Mouse (Mus musculus): Measurements from ENCODE around the gene Utp15. TPM values are rescaled to one million over a fixed set of nuclear protein-coding genes. Genes with fewer than 3 reads are reported as not detected.

The Utp15 gene
- polyA plus RNA-seq, 1 experiment from 2014 or later = 39.6 TPM

- no peak overlapping the region for H3K4me3 ChIP-seq (ENCODE audit: low read depth, low read length)
- H3K9me3 ChIP-seq (ENCODE audit: control insufficient read depth, low read length) = no peaks in the 10 kb centered on the region
- DNase-seq (ENCODE audit: low spot score) (no peak), ATAC-seq (replicated peaks; ENCODE audit: low FRiP score, low TSS enrichment, low read depth) (no peak)
- H3K27me3 ChIP-seq (replicated peaks; ENCODE audit: control insufficient read depth, insufficient read depth, low read length) = no peaks in the 10 kb centered on the region
- 92% methylated on average over 9 of the region's 9 CpGs for WGBS
- no peak overlapping the region for H3K9ac ChIP-seq (ENCODE audit: low read length)
- no peak overlapping the region for H3K27ac ChIP-seq (ENCODE audit: low read depth)
- H3K4me2 ChIP-seq (ENCODE audit: low read length) = no peak overlapping the region
- H3K36me3 ChIP-seq (ENCODE audit: control insufficient read depth, insufficient read depth, low read length) = peaks cover 61% of the 10 kb centered on the region
- H3K4me1 ChIP-seq (replicated peaks; ENCODE audit: control insufficient read depth, insufficient read depth, low read length) = no peaks in the 10 kb centered on the region
Observed at GRCm38 (mm10) chr13:98274023-98274422, 11.2 kb upstream of the Utp15 start.

- peak overlapping the region; percentile 89 for H3K4me3 ChIP-seq (ENCODE audit: low read depth, low read length)
- no peak for DNase-seq (ENCODE audit: low spot score)
- ATAC-seq (replicated peaks; ENCODE audit: low FRiP score, low TSS enrichment, low read depth) = no peak
- no peaks in the 10 kb centered on the region for H3K9me3 ChIP-seq (ENCODE audit: control insufficient read depth, low read length)
- peak overlapping the region; percentile 82 for H3K4me2 ChIP-seq (ENCODE audit: low read length)
- H3K27me3 ChIP-seq (replicated peaks; ENCODE audit: control insufficient read depth, insufficient read depth, low read length) = no peaks in the 10 kb centered on the region
- 33% methylated on average over 5 of the region's 5 CpGs for WGBS
- H3K27ac ChIP-seq (ENCODE audit: low read depth) = no peak overlapping the region
- H3K9ac ChIP-seq (ENCODE audit: low read length) = peak overlapping the region; percentile 75
- peaks cover 25% of the 10 kb centered on the region for H3K36me3 ChIP-seq (ENCODE audit: control insufficient read depth, insufficient read depth, low read length)
- peaks cover 17% of the 10 kb centered on the region for H3K4me1 ChIP-seq (replicated peaks; ENCODE audit: control insufficient read depth, insufficient read depth, low read length)
Observed at GRCm38 (mm10) chr13:98264111-98264510, 1.3 kb upstream of the Utp15 start.

DNA sequence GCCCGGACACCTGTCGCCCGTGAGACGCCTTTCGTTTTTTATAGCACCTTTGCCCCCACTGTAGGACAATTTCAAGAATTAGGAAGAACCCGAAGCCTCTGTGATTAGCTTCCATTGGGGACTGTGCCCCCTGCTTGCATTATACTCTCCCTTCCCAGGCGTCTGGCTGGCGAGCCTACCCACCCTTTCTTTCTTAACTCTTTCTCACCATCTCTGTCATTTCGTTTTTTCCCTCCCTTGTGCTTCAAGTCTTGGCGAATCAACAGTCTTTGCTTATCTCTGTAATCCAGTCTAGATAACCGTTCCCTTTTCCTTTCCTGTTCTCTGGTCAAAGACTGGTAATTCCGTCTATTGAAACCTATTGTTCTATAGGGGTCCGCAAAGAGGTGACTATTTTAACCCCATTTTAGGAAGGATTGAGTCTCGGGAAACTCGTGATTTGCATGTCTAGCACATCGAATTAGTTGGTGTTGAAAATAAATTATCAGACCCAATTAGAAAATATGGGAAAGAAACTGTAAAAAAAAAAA is 682 bp upstream of the Utp15 start:
- Histone ChIP-seq H3K27me3 (replicated peaks; ENCODE audit: control insufficient read depth, insufficient read depth, low read length) (no peaks in the 10 kb centered on the region), H3K4me3 (ENCODE audit: low read depth, low read length) (peak overlapping the region; percentile 89), H3K27ac (ENCODE audit: low read depth) (peak overlapping the region; percentile 91), H3K4me2 (ENCODE audit: low read length) (peak overlapping the region; percentile 82), H3K36me3 (ENCODE audit: control insufficient read depth, insufficient read depth, low read length) (peaks cover 31% of the 10 kb centered on the region), H3K9ac (ENCODE audit: low read length) (peak overlapping the region; percentile 75), H3K4me1 (replicated peaks; ENCODE audit: control insufficient read depth, insufficient read depth, low read length) (peaks cover 17% of the 10 kb centered on the region), H3K9me3 (ENCODE audit: control insufficient read depth, low read length) (no peaks in the 10 kb centered on the region)
- ATAC-seq (replicated peaks; ENCODE audit: low FRiP score, low TSS enrichment, low read depth) (no peak), DNase-seq (ENCODE audit: low spot score) (no peak)
- WGBS = 1% methylated on average over 16 of the region's 16 CpGs

DNA sequence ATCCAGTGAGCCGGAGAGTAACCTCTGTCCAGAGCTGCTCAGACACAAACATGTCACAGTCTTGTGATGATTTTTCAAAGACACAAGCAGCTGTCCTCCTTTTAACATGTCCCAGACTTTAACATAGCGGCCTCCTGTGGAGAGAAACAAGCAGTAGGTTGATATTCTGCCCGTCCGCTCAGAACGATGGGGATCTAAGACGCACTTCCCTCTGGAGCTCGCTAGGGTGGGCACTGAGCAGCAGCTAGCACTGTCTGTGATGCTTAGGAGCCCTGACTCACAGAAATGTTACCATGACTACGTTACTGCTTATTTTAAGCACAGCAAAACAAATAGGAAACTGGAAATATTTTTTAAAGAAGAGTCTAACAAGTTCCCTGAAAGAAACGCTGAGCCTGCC is 7.9 kb downstream of the Utp15 start:
- Histone ChIP-seq H3K4me3 (ENCODE audit: low read depth, low read length) (no peak overlapping the region), H3K36me3 (ENCODE audit: control insufficient read depth, insufficient read depth, low read length) (peaks cover 97% of the 10 kb centered on the region), H3K27ac (ENCODE audit: low read depth) (no peak overlapping the region), H3K9ac (ENCODE audit: low read length) (no peak overlapping the region), H3K9me3 (ENCODE audit: control insufficient read depth, low read length) (no peaks in the 10 kb centered on the region), H3K4me2 (ENCODE audit: low read length) (no peak overlapping the region), H3K27me3 (replicated peaks; ENCODE audit: control insufficient read depth, insufficient read depth, low read length) (no peaks in the 10 kb centered on the region), H3K4me1 (replicated peaks; ENCODE audit: control insufficient read depth, insufficient read depth, low read length) (no peaks in the 10 kb centered on the region)
- 73% methylated on average over 9 of the region's 9 CpGs for WGBS
- ATAC-seq (replicated peaks; ENCODE audit: low FRiP score, low TSS enrichment, low read depth) (no peak), DNase-seq (ENCODE audit: low spot score) (no peak)

GRCm38 (mm10) chr13:98249594-98249993 is 13.2 kb downstream of the Utp15 start:
- H3K4me2 ChIP-seq (ENCODE audit: low read length) = no peak overlapping the region
- no peaks in the 10 kb centered on the region for H3K27me3 ChIP-seq (replicated peaks; ENCODE audit: control insufficient read depth, insufficient read depth, low read length)
- H3K9me3 ChIP-seq (ENCODE audit: control insufficient read depth, low read length) = no peaks in the 10 kb centered on the region
- 91% methylated on average over 10 of the region's 10 CpGs for WGBS
- peaks cover 80% of the 10 kb centered on the region for H3K36me3 ChIP-seq (ENCODE audit: control insufficient read depth, insufficient read depth, low read length)
- H3K4me1 ChIP-seq (replicated peaks; ENCODE audit: control insufficient read depth, insufficient read depth, low read length) = no peaks in the 10 kb centered on the region
- H3K9ac ChIP-seq (ENCODE audit: low read length) = no peak overlapping the region
- no peak overlapping the region for H3K4me3 ChIP-seq (ENCODE audit: low read depth, low read length)
- DNase-seq (ENCODE audit: low spot score) = no peak
- H3K27ac ChIP-seq (ENCODE audit: low read depth) = no peak overlapping the region
- no peak for ATAC-seq (replicated peaks; ENCODE audit: low FRiP score, low TSS enrichment, low read depth)

- no peak overlapping the region for H3K4me3 ChIP-seq (ENCODE audit: low read depth, low read length)
- ATAC-seq (replicated peaks; ENCODE audit: low FRiP score, low TSS enrichment, low read depth) = no peak
- 70% methylated on average over 7 of the region's 7 CpGs for WGBS
Observed at GRCm38 (mm10) chr13:98245386-98245785, 17.5 kb downstream of the Utp15 start.

DNA sequence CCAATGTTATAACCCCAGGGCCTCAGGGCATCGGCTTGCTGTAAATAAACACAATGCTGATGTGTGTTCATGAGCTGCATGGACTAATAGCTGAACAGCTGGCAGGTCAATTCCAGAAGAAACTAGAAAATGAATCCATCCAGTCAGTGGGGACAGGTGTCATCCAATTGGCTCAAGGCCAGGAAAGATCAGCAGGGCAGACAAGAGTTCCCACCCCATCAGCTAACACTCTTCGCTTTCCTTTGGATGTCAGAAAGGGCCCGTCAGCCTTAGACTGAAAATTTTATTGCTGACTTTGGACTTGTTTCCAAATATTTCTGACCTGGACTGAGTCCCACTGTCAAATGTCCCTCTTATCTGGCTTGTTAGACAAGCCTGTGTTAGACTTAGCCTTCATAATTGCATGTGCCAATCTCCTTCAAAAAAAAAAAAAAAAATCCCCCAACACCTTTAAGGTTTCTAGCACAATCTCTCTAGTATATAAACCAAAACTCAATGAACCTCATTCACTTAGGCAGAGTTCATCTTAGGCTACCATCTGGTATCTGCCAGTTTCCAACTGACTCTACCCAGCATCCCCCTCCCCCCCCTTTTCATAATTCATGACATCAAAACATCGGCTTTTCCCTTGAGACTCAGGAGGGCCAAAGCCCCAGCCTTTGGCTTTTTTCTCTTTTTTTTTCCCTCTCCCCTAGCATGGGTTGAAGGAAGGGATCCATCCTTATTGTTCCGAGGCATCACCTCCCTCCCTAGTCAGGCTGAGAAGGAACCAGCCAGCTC is 18.1 kb downstream of the Utp15 start:
- Histone ChIP-seq H3K4me2 (ENCODE audit: low read length) (no peak overlapping the region), H3K27ac (ENCODE audit: low read depth) (no peak overlapping the region), H3K9ac (ENCODE audit: low read length) (no peak overlapping the region), H3K36me3 (ENCODE audit: control insufficient read depth, insufficient read depth, low read length) (peaks cover 33% of the 10 kb centered on the region), H3K9me3 (ENCODE audit: control insufficient read depth, low read length) (no peaks in the 10 kb centered on the region), H3K27me3 (replicated peaks; ENCODE audit: control insufficient read depth, insufficient read depth, low read length) (no peaks in the 10 kb centered on the region), H3K4me3 (ENCODE audit: low read depth, low read length) (no peak overlapping the region), H3K4me1 (replicated peaks; ENCODE audit: control insufficient read depth, insufficient read depth, low read length) (no peaks in the 10 kb centered on the region)
- DNase-seq (ENCODE audit: low spot score) = no peak
- no peak for ATAC-seq (replicated peaks; ENCODE audit: low FRiP score, low TSS enrichment, low read depth)
- WGBS = 72% methylated on average over 5 of the region's 5 CpGs

More at GRCm38 (mm10) chr13:98245386-98245785, 17.5 kb downstream of the Utp15 start:
- no peak overlapping the region for H3K4me2 ChIP-seq (ENCODE audit: low read length)
- no peak overlapping the region for H3K27ac ChIP-seq (ENCODE audit: low read depth)
- H3K4me1 ChIP-seq (replicated peaks; ENCODE audit: control insufficient read depth, insufficient read depth, low read length) = no peaks in the 10 kb centered on the region
- H3K36me3 ChIP-seq (ENCODE audit: control insufficient read depth, insufficient read depth, low read length) = peaks cover 39% of the 10 kb centered on the region
- H3K9ac ChIP-seq (ENCODE audit: low read length) = no peak overlapping the region
- no peaks in the 10 kb centered on the region for H3K27me3 ChIP-seq (replicated peaks; ENCODE audit: control insufficient read depth, insufficient read depth, low read length)
- no peaks in the 10 kb centered on the region for H3K9me3 ChIP-seq (ENCODE audit: control insufficient read depth, low read length)
- no peak for DNase-seq (ENCODE audit: low spot score)

DNA sequence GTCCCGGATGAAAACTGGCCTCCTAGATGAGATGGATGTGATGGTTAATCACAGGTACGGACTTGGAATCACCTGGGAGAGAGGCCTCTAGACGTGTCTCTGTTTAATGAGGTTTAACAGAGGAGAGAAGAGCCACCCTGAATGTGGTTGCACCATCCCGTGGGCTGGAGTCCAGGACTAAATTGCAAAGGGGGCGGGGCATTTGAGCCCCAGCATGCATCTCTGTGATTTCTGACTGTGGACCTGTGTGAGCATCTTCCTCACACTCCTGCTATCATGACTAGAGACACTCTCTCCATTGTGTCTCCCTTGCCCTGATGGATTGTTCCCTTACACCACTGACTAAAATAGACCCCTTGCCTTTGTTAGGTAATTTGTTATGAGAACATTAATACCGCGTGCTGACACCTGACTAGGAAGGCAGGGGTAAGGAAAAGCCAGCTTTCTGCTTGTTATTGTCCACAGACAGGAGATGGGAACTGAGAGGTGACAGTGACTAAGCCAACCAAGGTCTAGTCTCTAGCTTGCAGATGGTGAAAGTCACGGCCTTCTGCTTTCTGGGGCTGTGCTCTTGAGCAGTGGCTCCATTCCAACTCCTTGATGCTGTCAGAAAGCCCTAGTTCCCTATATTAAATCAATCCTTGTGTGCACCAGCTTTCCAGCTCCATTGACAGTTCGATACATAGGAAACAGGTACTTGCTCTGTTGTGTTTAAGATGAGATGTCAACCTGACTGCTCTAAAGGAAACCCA is 21.1 kb downstream of the Utp15 start:
- Histone ChIP-seq H3K4me1 (replicated peaks; ENCODE audit: control insufficient read depth, insufficient read depth, low read length) (no peaks in the 10 kb centered on the region), H3K27ac (ENCODE audit: low read depth) (no peak overlapping the region), H3K27me3 (replicated peaks; ENCODE audit: control insufficient read depth, insufficient read depth, low read length) (no peaks in the 10 kb centered on the region), H3K4me3 (ENCODE audit: low read depth, low read length) (no peak overlapping the region), H3K9me3 (ENCODE audit: control insufficient read depth, low read length) (no peaks in the 10 kb centered on the region), H3K36me3 (ENCODE audit: control insufficient read depth, insufficient read depth, low read length) (0 out of 2 replicates have a peak, but pooled peaks cover 5% of the 10 kb centered on the region), H3K4me2 (ENCODE audit: low read length) (no peak overlapping the region), H3K9ac (ENCODE audit: low read length) (no peak overlapping the region)
- WGBS = 73% methylated on average over 9 of the region's 9 CpGs
- DNase-seq (ENCODE audit: low spot score) (no peak), ATAC-seq (replicated peaks; ENCODE audit: low FRiP score, low TSS enrichment, low read depth) (no peak)

Data from intestine, embryonic 14.5 days (tissue).